Mouse (Mus musculus): ENCODE measurements around the gene Hmg20a. TPM values are rescaled to one million over a fixed set of nuclear protein-coding genes. Genes with fewer than 3 reads are reported as not detected.

The Hmg20a gene
- total and polyA plus RNA-seq, 3 experiments, result 8.5 to 14.5 (median 13.6) TPM

- Histone ChIP-seq H3K27me3 (replicated peaks) (no peaks in the 10 kb centered on the region), H3K9me3 (replicated peaks; ENCODE audit: low read length) (no peaks in the 10 kb centered on the region), H3K4me1 (ENCODE audit: control insufficient read depth in 1 of 2, insufficient read depth in 2 of 2) (no peaks in the 10 kb centered on the region), H3K36me3 (replicated peaks in 1 of 2; ENCODE audit: control insufficient read depth in 1 of 2, insufficient read depth in 1 of 2, low read length in 1 of 2) (peaks cover 0 to 7% of the 10 kb centered on the region in 2 experiments), H3K79me2 (replicated peaks; ENCODE audit: control insufficient read depth, extremely low read depth, insufficient read depth, poor library complexity, severe bottlenecking) (no peaks in the 10 kb centered on the region), H3K4me2 (ENCODE audit: insufficient read depth, low read depth, poor library complexity, severe bottlenecking) (no peak overlapping the region), H3K4me3 (replicated peaks in 1 of 3; ENCODE audit: low read depth in 2 of 3, low read length in 2 of 3, poor library complexity in 1 of 3) (no peak overlapping the region), H3K9ac (ENCODE audit: insufficient read depth, low read depth) (no peak overlapping the region), H3K27ac (ENCODE audit: insufficient read depth, low read depth) (no peak overlapping the region)
- in situ Hi-C loops (cut with MboI; ENCODE audit: low pct_ligation_motif_present, low pct_unique_long_range_greater_than_20kb, low sequenced_read_pairs), result no loop called here
- no peak for DNase-seq (ENCODE audit: extremely low read depth)
- TF ChIP-seq USF2 (conservative IDR thresholded peaks at IDR 0.05; ENCODE audit: low read depth, low read length), result no peak
- no peak for TF ChIP-seq GABPA (IDR thresholded peaks at IDR 0.05; ENCODE audit: insufficient replicate concordance, low read depth, low read length)
- dilution Hi-C loops (cut with MboI; ENCODE audit: extremely low pct_ligation_motif_present, extremely low pct_unique_long_range_greater_than_20kb, low sequenced_read_pairs), result no loop called here
Observed at GRCm38 (mm10) chr9:56460987-56461386, 42.6 kb downstream of the Hmg20a start.

GRCm38 (mm10) chr9:56462606-56463005, 44.2 kb downstream of the Hmg20a start:
- Histone ChIP-seq H3K4me3 (replicated peaks in 1 of 3; ENCODE audit: low read depth in 2 of 3, low read length in 2 of 3, poor library complexity in 1 of 3) (no peak overlapping the region), H3K27ac (ENCODE audit: insufficient read depth, low read depth) (no peak overlapping the region), H3K9ac (ENCODE audit: insufficient read depth, low read depth) (no peak overlapping the region), H3K9me3 (replicated peaks; ENCODE audit: low read length) (no peaks in the 10 kb centered on the region), H3K4me1 (ENCODE audit: control insufficient read depth in 1 of 2, insufficient read depth in 2 of 2) (no peaks in the 10 kb centered on the region), H3K27me3 (replicated peaks) (no peaks in the 10 kb centered on the region), H3K36me3 (replicated peaks in 1 of 2; ENCODE audit: control insufficient read depth in 1 of 2, insufficient read depth in 1 of 2, low read length in 1 of 2) (peaks cover 1 to 11% of the 10 kb centered on the region in 2 experiments), H3K4me2 (ENCODE audit: insufficient read depth, low read depth, poor library complexity, severe bottlenecking) (no peak overlapping the region), H3K79me2 (replicated peaks; ENCODE audit: control insufficient read depth, extremely low read depth, insufficient read depth, poor library complexity, severe bottlenecking) (no peaks in the 10 kb centered on the region)
- dilution Hi-C loops (cut with MboI; ENCODE audit: extremely low pct_ligation_motif_present, extremely low pct_unique_long_range_greater_than_20kb, low sequenced_read_pairs) (no loop called here), in situ Hi-C loops (cut with MboI; ENCODE audit: low pct_ligation_motif_present, low pct_unique_long_range_greater_than_20kb, low sequenced_read_pairs) (no loop called here)
- TF ChIP-seq ETS1 (conservative IDR thresholded peaks at IDR 0.05; ENCODE audit: low read depth, low read length), result no peak
- no peak for TF ChIP-seq MAX (IDR thresholded peaks at IDR 0.05; ENCODE audit: low read length)
- no peak for TF ChIP-seq POLR2AphosphoS2 (IDR thresholded peaks at IDR 0.05; ENCODE audit: low read depth, low read length)
- no peak for TF ChIP-seq CHD2 (IDR thresholded peaks at IDR 0.05; ENCODE audit: low read length)
- TF ChIP-seq SIN3A (IDR thresholded peaks at IDR 0.05; ENCODE audit: low read length), result no peak
- no peak for TF ChIP-seq MAFK (IDR thresholded peaks at IDR 0.05; ENCODE audit: insufficient replicate concordance, low read length)
- no peak for TF ChIP-seq CTCF (conservative IDR thresholded peaks at IDR 0.05 in 1 of 2, IDR thresholded peaks at IDR 0.05 in 1 of 2; ENCODE audit: low read depth in 2 of 2, low read length in 2 of 2)
- TF ChIP-seq JUN (IDR thresholded peaks at IDR 0.05; ENCODE audit: insufficient read depth, low read depth, low read length), result no peak
- TF ChIP-seq USF1 (IDR thresholded peaks at IDR 0.05; ENCODE audit: low read depth, low read length), result no peak
- no peak for TF ChIP-seq ZKSCAN1 (IDR thresholded peaks at IDR 0.05; ENCODE audit: borderline replicate concordance, low read depth, low read length)
- TF ChIP-seq ZC3H11A (IDR thresholded peaks at IDR 0.05; ENCODE audit: low read depth, low read length), result no peak
- TF ChIP-seq CHD1 (IDR thresholded peaks at IDR 0.05; ENCODE audit: low read depth, low read length), result no peak
- no peak for TF ChIP-seq PAX5 (IDR thresholded peaks at IDR 0.05; ENCODE audit: low read length)
- TF ChIP-seq TCF12 (IDR thresholded peaks at IDR 0.05; ENCODE audit: low read depth, low read length), result no peak
- TF ChIP-seq MEF2A (IDR thresholded peaks at IDR 0.05; ENCODE audit: borderline replicate concordance, low read depth, low read length), result no peak
- no peak for DNase-seq (ENCODE audit: extremely low read depth)

Measured in CH12.LX (cell line).